Mouse (Mus musculus): ENCODE measurements around the gene Adamts20.
"Not testable (repeated sequence)": the region's sequence is repeated elsewhere in the genome, so short reads cannot be mapped to it uniquely, and the experiment has no call there.

Gene Adamts20

GRCm38 (mm10) chr15:94465318-94465717 lies at the start of gene Adamts20:
Gene Adamts20 (minus strand): TSS chr15:94465418.
- no peak for DNase-seq

- no peak for DNase-seq
Measured at GRCm38 (mm10) chr15:94503451-94504215, 38.4 kb upstream of the Adamts20 start.

GRCm38 (mm10) chr15:94499260-94499659 lies 34.0 kb upstream of the Adamts20 start:
- DNase-seq, result no peak

GRCm38 (mm10) chr15:94495936-94496335 lies 30.7 kb upstream of the Adamts20 start:
- DNase-seq, result no peak

GRCm38 (mm10) chr15:94494445-94494844 lies 29.2 kb upstream of the Adamts20 start:
- no peak for DNase-seq

GRCm38 (mm10) chr15:94489433-94489832 lies 24.2 kb upstream of the Adamts20 start:
- DNase-seq, result no peak

GRCm38 (mm10) chr15:94488028-94488427 lies 22.8 kb upstream of the Adamts20 start:
- not testable (repeated sequence) for DNase-seq

GRCm38 (mm10) chr15:94482555-94482954 lies 17.3 kb upstream of the Adamts20 start:
- DNase-seq, result no peak

- no peak for DNase-seq
Measured at GRCm38 (mm10) chr15:94480792-94481191, 15.6 kb upstream of the Adamts20 start.

- no peak for DNase-seq
Measured at GRCm38 (mm10) chr15:94480248-94480647, 15.0 kb upstream of the Adamts20 start.

GRCm38 (mm10) chr15:94479513-94480136 lies 14.4 kb upstream of the Adamts20 start:
- DNase-seq, result no peak

GRCm38 (mm10) chr15:94478706-94479105 lies 13.5 kb upstream of the Adamts20 start:
- DNase-seq, result no peak

- DNase-seq, result no peak
Measured at GRCm38 (mm10) chr15:94477287-94477686, 12.1 kb upstream of the Adamts20 start.

- DNase-seq, result no peak
Measured at GRCm38 (mm10) chr15:94475975-94476374, 10.8 kb upstream of the Adamts20 start.

GRCm38 (mm10) chr15:94470361-94470760 lies 5.1 kb upstream of the Adamts20 start:
- no peak for DNase-seq

- DNase-seq, result no peak
Measured at GRCm38 (mm10) chr15:94464881-94465280, 337 bp downstream of the Adamts20 start.

- DNase-seq, result no peak
Measured at GRCm38 (mm10) chr15:94463251-94463650, 2.0 kb downstream of the Adamts20 start.

GRCm38 (mm10) chr15:94462206-94462605 lies 3.0 kb downstream of the Adamts20 start:
- no peak for DNase-seq

GRCm38 (mm10) chr15:94461166-94461565 lies 4.1 kb downstream of the Adamts20 start:
- no peak for DNase-seq

GRCm38 (mm10) chr15:94457636-94458390 lies 7.4 kb downstream of the Adamts20 start:
- no peak for DNase-seq

GRCm38 (mm10) chr15:94452848-94453247 lies 12.4 kb downstream of the Adamts20 start:
- DNase-seq, result no peak

- DNase-seq, result no peak
Measured at GRCm38 (mm10) chr15:94451600-94451999, 13.6 kb downstream of the Adamts20 start.

- no peak for DNase-seq
Measured at GRCm38 (mm10) chr15:94444437-94445136, 20.6 kb downstream of the Adamts20 start.
